Mouse (Mus musculus): ENCODE results near the gene Canx. TPM values are rescaled to one million over a fixed set of nuclear protein-coding genes. Genes with fewer than 3 reads are reported as not detected.

The Canx gene
- total and polyA plus RNA-seq, 3 experiments: 575 to 627 (median 607) TPM

DNA sequence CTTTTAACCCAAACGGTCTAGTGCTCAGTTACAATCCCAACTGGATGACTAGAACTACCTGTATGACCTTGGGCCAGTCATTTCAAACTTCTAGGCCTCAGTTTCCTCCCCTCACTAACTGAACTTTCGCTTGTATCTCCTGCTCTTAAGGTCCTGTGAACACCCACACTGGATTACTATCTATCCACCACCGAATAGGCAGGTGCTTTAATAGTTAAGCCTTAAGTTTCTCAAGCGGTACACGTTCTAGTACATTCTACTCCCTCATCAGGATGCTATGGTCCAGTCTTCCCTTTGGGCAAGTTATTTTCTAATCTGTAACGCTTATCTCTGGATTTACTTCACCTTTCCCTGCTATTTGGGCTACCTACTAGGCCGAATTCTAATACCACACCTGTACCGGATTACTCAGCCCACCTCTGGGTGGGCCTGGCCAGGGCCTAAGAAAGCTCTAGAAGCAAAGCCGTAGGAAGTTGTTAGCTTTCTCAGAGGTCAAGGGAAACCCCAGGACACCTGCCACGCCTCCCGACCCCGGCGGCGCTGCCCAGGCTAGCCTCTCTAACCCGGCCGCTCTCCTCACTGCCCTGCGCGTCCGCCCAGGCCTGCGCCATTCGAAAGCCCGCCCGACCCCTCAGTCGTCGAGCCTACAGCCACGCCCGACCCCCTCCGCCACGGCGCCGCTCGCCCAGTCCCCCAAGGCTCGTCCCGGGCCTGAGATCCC is 562 bp downstream of the Canx start:
- Histone ChIP-seq H3K27ac (ENCODE audit: insufficient read depth, low read depth) (peak overlapping the region; percentile 77), H3K4me1 (ENCODE audit: control insufficient read depth in 1 of 2, insufficient read depth in 2 of 2) (peaks cover 0 to 52% of the 10 kb centered on the region in 2 experiments; a peak in 3 of 4 replicates), H3K36me3 (replicated peaks in 1 of 2; ENCODE audit: control insufficient read depth in 1 of 2, insufficient read depth in 1 of 2, low read length in 1 of 2) (peaks cover 3 to 40% of the 10 kb centered on the region in 2 experiments), H3K27me3 (replicated peaks) (no peaks in the 10 kb centered on the region), H3K79me2 (replicated peaks; ENCODE audit: control insufficient read depth, extremely low read depth, insufficient read depth, poor library complexity, severe bottlenecking) (peaks cover 63% of the 10 kb centered on the region), H3K9ac (ENCODE audit: insufficient read depth, low read depth) (peak overlapping the region; percentile 98), H3K9me3 (replicated peaks; ENCODE audit: low read length) (no peaks in the 10 kb centered on the region), H3K4me2 (ENCODE audit: insufficient read depth, low read depth, poor library complexity, severe bottlenecking) (peak overlapping the region; percentile 99), H3K4me3 (replicated peaks in 1 of 3; ENCODE audit: low read depth in 2 of 3, low read length in 2 of 3, poor library complexity in 1 of 3) (peak overlapping the region; percentile 94 to 100 (median 96))
- TF ChIP-seq EP300 (IDR thresholded peaks at IDR 0.05; ENCODE audit: low read length) (no peak), CHD1 (IDR thresholded peaks at IDR 0.05; ENCODE audit: low read depth, low read length) (no peak), RCOR1 (conservative IDR thresholded peaks at IDR 0.05; ENCODE audit: low read depth, low read length) (peak; percentile 70), ZC3H11A (IDR thresholded peaks at IDR 0.05; ENCODE audit: low read depth, low read length) (no peak), NRF1 (IDR thresholded peaks at IDR 0.05; ENCODE audit: low read depth, low read length) (no peak), E2F4 (IDR thresholded peaks at IDR 0.05; ENCODE audit: insufficient replicate concordance, low read depth, low read length) (no peak), CTCF (conservative IDR thresholded peaks at IDR 0.05 in 1 of 2, IDR thresholded peaks at IDR 0.05 in 1 of 2; ENCODE audit: low read depth in 2 of 2, low read length in 2 of 2) (no peak), RAD21 (IDR thresholded peaks at IDR 0.05; ENCODE audit: low read depth, low read length) (no peak), PAX5 (IDR thresholded peaks at IDR 0.05; ENCODE audit: low read length) (no peak), MAX (IDR thresholded peaks at IDR 0.05; ENCODE audit: low read length) (no peak), ETS1 (conservative IDR thresholded peaks at IDR 0.05; ENCODE audit: low read depth, low read length) (0 out of 2 replicates have a peak, but pooled peaks have one; percentile 5), MEF2A (IDR thresholded peaks at IDR 0.05; ENCODE audit: borderline replicate concordance, low read depth, low read length) (no peak), HCFC1 (IDR thresholded peaks at IDR 0.05; ENCODE audit: low read depth, low read length) (no peak; the same call in 1 of the 2 replicates), ZKSCAN1 (IDR thresholded peaks at IDR 0.05; ENCODE audit: borderline replicate concordance, low read depth, low read length) (no peak), ZMIZ1 (IDR thresholded peaks at IDR 0.05; ENCODE audit: low read depth, low read length) (no peak), UBTF (IDR thresholded peaks at IDR 0.05; ENCODE audit: low read depth, low read length) (no peak), MXI1 (IDR thresholded peaks at IDR 0.05; ENCODE audit: low read depth, low read length) (peak; percentile 85; the same call in 1 of the 2 replicates), GABPA (IDR thresholded peaks at IDR 0.05; ENCODE audit: insufficient replicate concordance, low read depth, low read length) (no peak), TCF12 (IDR thresholded peaks at IDR 0.05; ENCODE audit: low read depth, low read length) (no peak), SMC3 (IDR thresholded peaks at IDR 0.05; ENCODE audit: low read depth, low read length) (no peak), CHD2 (IDR thresholded peaks at IDR 0.05; ENCODE audit: low read length) (no peak), MAZ (IDR thresholded peaks at IDR 0.05; ENCODE audit: low read depth, low read length) (no peak), POLR2A (IDR thresholded peaks at IDR 0.05; ENCODE audit: low read depth, low read length) (no peak), MAFK (IDR thresholded peaks at IDR 0.05; ENCODE audit: insufficient replicate concordance, low read length) (no peak), SIN3A (IDR thresholded peaks at IDR 0.05; ENCODE audit: low read length) (peak; percentile 91), JUND (conservative IDR thresholded peaks at IDR 0.05; ENCODE audit: low read depth, low read length) (peak; percentile 48; the same call in 1 of the 2 replicates), ELF1 (IDR thresholded peaks at IDR 0.05; ENCODE audit: low read depth, low read length) (no peak), BHLHE40 (IDR thresholded peaks at IDR 0.05; ENCODE audit: low read depth, low read length) (no peak), KAT2A (IDR thresholded peaks at IDR 0.05; ENCODE audit: insufficient replicate concordance, low read length) (0 out of 2 replicates have a peak, but pooled peaks have one; percentile 24), TBP (conservative IDR thresholded peaks at IDR 0.05; ENCODE audit: low read depth, low read length) (no peak), NELFE (IDR thresholded peaks at IDR 0.05; ENCODE audit: low read depth, low read length) (no peak), JUN (IDR thresholded peaks at IDR 0.05; ENCODE audit: insufficient read depth, low read depth, low read length) (no peak)
- peak; percentile 40 for DNase-seq (ENCODE audit: extremely low read depth)
- dilution Hi-C loops (cut with MboI; ENCODE audit: extremely low pct_ligation_motif_present, extremely low pct_unique_long_range_greater_than_20kb, low sequenced_read_pairs): no loop called here
- in situ Hi-C loops (cut with MboI; ENCODE audit: low pct_ligation_motif_present, low pct_unique_long_range_greater_than_20kb, low sequenced_read_pairs): loop anchor here (5.0 kb wide), 1 partner anchor 37 kb away; no protein-coding TSS in a partner anchor

Measured in CH12.LX (cell line).